Mouse (Mus musculus) CH12.LX (cell line): ENCODE results near the gene Tmem104. TPM values are rescaled to one million over a fixed set of nuclear protein-coding genes. Genes with fewer than 3 reads are reported as not detected.

ENCODE experiments used
- DNase-seq: peaks from one replicate; pipeline ENCODE4 v3.0.0-alpha.2; 2013; ENCODE audit errors: extremely low read depth
- H3K27ac ChIP-seq: 2 replicates; pipeline ENCODE4 v1.5.1; 2012; ENCODE audit warnings: low read depth, mild to moderate bottlenecking, control low read depth, moderate library complexity; ENCODE audit not compliant: insufficient read depth
- H3K27me3 ChIP-seq: replicated peaks from 2 replicates; pipeline ENCODE3; 2012; ENCODE audit warnings: inconsistent platforms
- H3K36me3 ChIP-seq, 2 experiments: replicated peaks in 1 of 2; 2 replicates each; pipeline versions ENCODE3 to v1.6.1; 2012; ENCODE audit warnings: inconsistent platforms in 1 of 2, low read length in 1 of 2, mild to moderate bottlenecking in 1 of 2, mixed read lengths in 1 of 2, moderate library complexity in 1 of 2; ENCODE audit not compliant: control insufficient read depth in 1 of 2, insufficient read depth in 1 of 2
- H3K4me1 ChIP-seq, 2 experiments: 2 replicates each; pipeline ENCODE4 v1.6.1; 2012; ENCODE audit warnings: inconsistent platforms in 1 of 2, moderate library complexity in 1 of 2; ENCODE audit not compliant: insufficient read depth in 2 of 2, control insufficient read depth in 1 of 2
- H3K4me2 ChIP-seq: 2 replicates; pipeline ENCODE4 v1.6.1; 2012; ENCODE audit warnings: low read depth, mild to moderate bottlenecking, control low read depth; ENCODE audit not compliant: poor library complexity, insufficient read depth, severe bottlenecking
- H3K4me3 ChIP-seq, 3 experiments: fragments of 150-350 bp in 1 of 3; sonication (generic) in 1 of 3; replicated peaks in 1 of 3; 2 replicates each; pipeline versions ENCODE3 to v1.5.1; 2011 to 2012; ENCODE audit warnings: low read depth in 2 of 3, low read length in 2 of 3, mild to moderate bottlenecking in 2 of 3, moderate library complexity in 2 of 3, control low read depth in 1 of 3, improper control_type of control experiment in 1 of 3, inconsistent platforms in 1 of 3, mixed read lengths in 1 of 3; ENCODE audit not compliant: poor library complexity in 1 of 3
- H3K79me2 ChIP-seq: replicated peaks from 2 replicates; pipeline ENCODE4 v1.6.1; 2012; ENCODE audit warnings: mild to moderate bottlenecking, moderate library complexity; ENCODE audit not compliant: control insufficient read depth, poor library complexity, insufficient read depth, severe bottlenecking; ENCODE audit errors: extremely low read depth
- H3K9ac ChIP-seq: 2 replicates; pipeline ENCODE4 v1.6.1; 2012; ENCODE audit warnings: low read depth, mild to moderate bottlenecking, control low read depth, moderate library complexity; ENCODE audit not compliant: insufficient read depth
- H3K9me3 ChIP-seq: replicated peaks from 2 replicates; pipeline ENCODE3; 2012; ENCODE audit warnings: low read length, inconsistent platforms, mixed read lengths
- BHLHE40 ChIP-seq: IDR thresholded peaks from 2 replicates; pipeline ENCODE4 v1.6.1; 2011; ENCODE audit warnings: mild to moderate bottlenecking, low read depth, low read length, improper control_type of control experiment
- CHD1 ChIP-seq: IDR thresholded peaks from 2 replicates; pipeline ENCODE4 v1.6.1; 2012; ENCODE audit warnings: low read depth, low read length, improper control_type of control experiment, inconsistent platforms
- CHD2 ChIP-seq: IDR thresholded peaks from 2 replicates; pipeline ENCODE4 v1.6.1; 2011; ENCODE audit warnings: low read length, improper control_type of control experiment
- CTCF ChIP-seq, 2 experiments: IDR thresholded peaks in 1 of 2; conservative IDR thresholded peaks in 1 of 2; 2 replicates each; pipeline ENCODE4 v1.5.1; 2011 to 2012; ENCODE audit warnings: low read depth in 2 of 2, low read length in 2 of 2, improper control_type of control experiment in 1 of 2, inconsistent platforms in 1 of 2, mild to moderate bottlenecking in 1 of 2, moderate library complexity in 1 of 2
- E2F4 ChIP-seq: IDR thresholded peaks from 2 replicates; pipeline ENCODE4 v1.6.1; 2011; ENCODE audit warnings: low read depth, low read length, improper control_type of control experiment; ENCODE audit not compliant: insufficient replicate concordance
- ELF1 ChIP-seq: IDR thresholded peaks from 2 replicates; pipeline ENCODE4 v1.6.1; 2014; ENCODE audit warnings: low read depth, mild to moderate bottlenecking, inconsistent platforms, low read length, improper control_type of control experiment
- GABPA ChIP-seq: IDR thresholded peaks from 2 replicates; pipeline ENCODE4 v1.6.1; 2012; ENCODE audit warnings: low read depth, low read length, improper control_type of control experiment, inconsistent platforms; ENCODE audit not compliant: insufficient replicate concordance
- HCFC1 ChIP-seq: IDR thresholded peaks from 2 replicates; pipeline ENCODE4 v1.6.1; 2012; ENCODE audit warnings: low read depth, mild to moderate bottlenecking, inconsistent platforms, low read length, improper control_type of control experiment
- IRF4 ChIP-seq: IDR thresholded peaks from 2 replicates; pipeline ENCODE4 v1.6.1; 2014; ENCODE audit warnings: low read depth, mild to moderate bottlenecking, inconsistent platforms, low read length, improper control_type of control experiment
- KAT2A ChIP-seq: IDR thresholded peaks from 2 replicates; pipeline ENCODE4 v1.6.1; 2012; ENCODE audit warnings: low read length, improper control_type of control experiment, inconsistent platforms; ENCODE audit not compliant: insufficient replicate concordance
- MAX ChIP-seq: IDR thresholded peaks from 2 replicates; pipeline ENCODE4 v1.6.1; 2011; ENCODE audit warnings: low read length, improper control_type of control experiment
- MAZ ChIP-seq: IDR thresholded peaks from 2 replicates; pipeline ENCODE4 v1.6.1; 2012; ENCODE audit warnings: low read depth, mild to moderate bottlenecking, inconsistent platforms, low read length, improper control_type of control experiment, moderate library complexity
- MEF2A ChIP-seq: IDR thresholded peaks from 2 replicates; pipeline ENCODE4 v1.6.1; 2014; ENCODE audit warnings: low read depth, mild to moderate bottlenecking, inconsistent platforms, low read length, improper control_type of control experiment, borderline replicate concordance
- MXI1 ChIP-seq: IDR thresholded peaks from 2 replicates; pipeline ENCODE4 v1.6.1; 2011; ENCODE audit warnings: mild to moderate bottlenecking, low read depth, low read length, improper control_type of control experiment
- NELFE ChIP-seq: IDR thresholded peaks from 2 replicates; pipeline ENCODE4 v1.6.1; 2011; ENCODE audit warnings: low read depth, low read length, improper control_type of control experiment
- NRF1 ChIP-seq: IDR thresholded peaks from 2 replicates; pipeline ENCODE4 v1.6.1; 2014; ENCODE audit warnings: low read depth, mild to moderate bottlenecking, inconsistent platforms, low read length, improper control_type of control experiment, moderate library complexity
- POLR2A ChIP-seq: IDR thresholded peaks from 2 replicates; pipeline ENCODE4 v1.6.1; 2011; ENCODE audit warnings: low read depth, mild to moderate bottlenecking, improper control_type of control experiment, low read length
- POLR2AphosphoS2 ChIP-seq: IDR thresholded peaks from 2 replicates; pipeline ENCODE4 v1.6.1; 2011; ENCODE audit warnings: low read depth, low read length, improper control_type of control experiment
- RAD21 ChIP-seq: IDR thresholded peaks from 2 replicates; pipeline ENCODE4 v1.6.1; 2011; ENCODE audit warnings: low read depth, mild to moderate bottlenecking, low read length, improper control_type of control experiment, moderate library complexity
- RCOR1 ChIP-seq: conservative IDR thresholded peaks from 2 replicates; pipeline ENCODE4 v1.6.1; 2012; ENCODE audit warnings: low read depth, mild to moderate bottlenecking, inconsistent platforms, low read length, improper control_type of control experiment
- SIN3A ChIP-seq: IDR thresholded peaks from 2 replicates; pipeline ENCODE4 v1.6.1; 2012; ENCODE audit warnings: low read length, improper control_type of control experiment, inconsistent platforms
- SMC3 ChIP-seq: IDR thresholded peaks from 2 replicates; pipeline ENCODE4 v1.6.1; 2011; ENCODE audit warnings: low read depth, low read length, improper control_type of control experiment
- TBP ChIP-seq: conservative IDR thresholded peaks from 2 replicates; pipeline ENCODE4 v1.6.1; 2011; ENCODE audit warnings: low read depth, low read length, improper control_type of control experiment
- TCF12 ChIP-seq: IDR thresholded peaks from 2 replicates; pipeline ENCODE4 v1.6.1; 2014; ENCODE audit warnings: low read depth, mild to moderate bottlenecking, inconsistent platforms, low read length, improper control_type of control experiment
- USF1 ChIP-seq: IDR thresholded peaks from 2 replicates; pipeline ENCODE4 v1.6.1; 2014; ENCODE audit warnings: low read depth, mild to moderate bottlenecking, inconsistent platforms, low read length, improper control_type of control experiment
- USF2 ChIP-seq: conservative IDR thresholded peaks from 2 replicates; pipeline ENCODE4 v1.6.1; 2011; ENCODE audit warnings: low read depth, low read length, improper control_type of control experiment
- ZMIZ1 ChIP-seq: IDR thresholded peaks from 2 replicates; pipeline ENCODE4 v1.6.1; 2012; ENCODE audit warnings: low read depth, mild to moderate bottlenecking, inconsistent platforms, low read length, improper control_type of control experiment
- dilution Hi-C: fragments of 300-500 bp; cut with MboI; formaldehyde crosslinking; loops from 2 replicates; pipeline ENCODE4 v1.14.3; 2020; ENCODE audit warnings: low sequenced_read_pairs; ENCODE audit not compliant: extremely low pct_unique_long_range_greater_than_20kb, extremely low pct_ligation_motif_present
- in situ Hi-C: fragments of 300-500 bp; cut with MboI; formaldehyde crosslinking; loops from 3 replicates; pipeline ENCODE4 v1.14.3; 2019; ENCODE audit warnings: low sequenced_read_pairs, low pct_ligation_motif_present, low pct_unique_long_range_greater_than_20kb, mixed read lengths
- polyA plus RNA-seq: library from polyadenylated mRNA; unstranded; fragments of >175 nt; gene quantifications from 2 replicates; pipeline ENCODE4 v1.2.1, GENCODE M21; 2012; ENCODE audit warnings: low read depth; ENCODE audit not compliant: insufficient read length
- total RNA-seq, 2 experiments: library from RNA; depleted of rRNA; stranded (reverse); fragments of 300-350 nt in 1 of 2; fragments of >200 nt in 1 of 2; gene quantifications; 2 replicates each; pipeline ENCODE4 v1.2.3; 2012 to 2014

Gene Tmem104
- total RNA-seq (2012; rRNA removed): 15.7 and 16.1 TPM in 2 replicates
- total RNA-seq (2014; rRNA removed): 1.6 and 3.5 TPM in 2 replicates
- 10.3 and 10.8 TPM in 2 replicates for polyA plus RNA-seq

DNA sequence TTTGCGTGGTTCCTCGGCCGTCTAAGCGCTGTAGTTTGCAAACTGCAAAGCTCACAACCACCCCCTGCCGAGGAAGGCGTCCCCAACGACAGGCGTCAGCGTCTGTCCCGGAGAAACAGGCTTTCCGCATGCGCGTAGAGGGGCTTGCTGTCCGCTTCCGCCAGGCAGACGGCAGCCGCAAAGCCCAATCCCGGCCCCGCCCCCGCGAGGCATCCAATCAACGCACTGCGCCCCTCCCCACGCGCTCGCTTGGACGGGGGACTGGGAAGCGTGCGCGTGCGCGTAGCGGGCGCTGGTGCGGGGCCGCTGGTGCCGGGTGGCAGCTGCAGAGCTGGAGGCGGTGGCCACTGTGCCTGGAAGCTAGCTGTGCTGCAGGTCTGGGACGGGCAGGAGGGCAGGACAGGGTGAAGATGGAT, at the start of gene Tmem104:
Gene Tmem104 (plus strand): TSS at position 264 of the 416 bp plus-strand sequence.
- in situ Hi-C loops (no loop called here), dilution Hi-C loops (no loop called here)
- Histone ChIP-seq H3K4me2 (peak within 1 kb of the TSS; percentile 83), H3K4me3 (peak within 1 kb of the TSS; percentile 71 to 94 (median 82)), H3K36me3 (peaks cover 29 to 60% of the 10 kb centered on the region in 2 experiments), H3K27ac (peak within 1 kb of the TSS; percentile 57), H3K9me3 (no peaks in the 10 kb centered on the region), H3K79me2 (no peaks in the 10 kb centered on the region; the same call in 1 of the 2 replicates), H3K27me3 (no peaks in the 10 kb centered on the region), H3K9ac (peak within 1 kb of the TSS; percentile 73), H3K4me1 (peaks cover 12 to 44% of the 10 kb centered on the region in 2 experiments)
- DNase-seq: peak; percentile 100
- TF ChIP-seq ZMIZ1: no peak; the same call in 1 of the 2 replicates
- TF ChIP-seq GABPA: peak; percentile 44; the same call in 1 of the 2 replicates
- peak; percentile 16 for TF ChIP-seq RAD21
- peak; percentile 27; the same call in 1 of the 2 replicates for TF ChIP-seq USF1
- no peak for TF ChIP-seq E2F4
- TF ChIP-seq IRF4: peak; percentile 51; the same call in 1 of the 2 replicates
- peak; percentile 83 for TF ChIP-seq TCF12
- TF ChIP-seq MXI1: peak; percentile 94
- TF ChIP-seq CHD1: no peak
- peak; percentile 32 for TF ChIP-seq BHLHE40
- TF ChIP-seq SIN3A: peak; percentile 98
- TF ChIP-seq RCOR1: no peak
- TF ChIP-seq CTCF (conservative IDR thresholded peaks at IDR 0.05 in 1 of 2, IDR thresholded peaks at IDR 0.05 in 1 of 2; ENCODE audit: low read depth in 2 of 2, low read length in 2 of 2): peak in 1 of 2 experiments; percentile 39; a peak in 2 of 4 replicates
- peak; percentile 88 for TF ChIP-seq NELFE
- TF ChIP-seq MAX: 0 out of 2 replicates have a peak, but pooled peaks have one; percentile 69
- TF ChIP-seq POLR2A: peak; percentile 89
- peak; percentile 69 for TF ChIP-seq CHD2
- no peak for TF ChIP-seq TBP
- TF ChIP-seq HCFC1: peak; percentile 95
- TF ChIP-seq POLR2AphosphoS2: 0 out of 2 replicates have a peak, but pooled peaks have one; percentile 22
- TF ChIP-seq SMC3: peak; percentile 38; the same call in 1 of the 2 replicates
- peak; percentile 95 for TF ChIP-seq NRF1
- TF ChIP-seq ELF1: peak; percentile 100
- peak; percentile 79 for TF ChIP-seq MEF2A
- TF ChIP-seq MAZ: peak; percentile 90
- TF ChIP-seq KAT2A: peak; percentile 92; the same call in 1 of the 2 replicates
- no peak for TF ChIP-seq USF2
